Mouse (Mus musculus) kidney, adult 11 months (tissue): ENCODE results near the gene Ptges2.

Experiments
- DNase-seq: peaks from one replicate; pipeline ENCODE4 v3.0.0; 2022

Gene Ptges2

DNA sequence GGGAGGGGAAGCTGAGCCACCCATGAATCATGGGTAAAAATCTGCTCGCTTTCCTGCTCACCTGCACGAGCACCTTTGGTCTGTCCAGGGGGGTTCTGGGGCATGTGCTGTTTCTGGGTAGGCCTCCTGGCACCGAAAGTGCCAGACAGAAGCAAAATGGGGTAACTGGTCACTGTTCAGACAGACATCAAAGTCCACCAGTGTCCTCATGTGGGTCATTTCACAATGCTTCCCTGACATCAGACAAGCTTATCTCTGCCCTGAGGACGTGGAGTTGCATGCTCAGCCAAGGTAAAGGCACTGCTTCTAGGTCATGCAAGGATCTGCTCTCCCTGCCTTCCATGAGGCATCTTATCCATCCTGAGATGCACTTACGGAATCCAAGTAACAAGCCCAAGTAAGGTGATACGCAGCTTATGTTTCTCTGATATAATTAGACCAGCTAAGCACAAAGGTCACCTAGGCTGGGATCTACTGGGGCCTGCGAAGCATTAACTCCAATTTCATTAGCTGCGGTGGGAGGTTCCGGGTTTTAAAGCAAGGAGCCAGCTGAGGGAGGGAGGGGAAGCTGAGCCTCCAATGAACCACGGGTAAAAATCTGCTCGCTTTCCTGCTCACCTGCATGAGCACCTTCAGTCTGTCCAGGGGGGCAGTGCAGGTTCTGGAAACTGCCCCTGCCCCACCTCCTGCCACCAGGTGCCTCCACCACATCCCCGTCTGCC lies 22.9 kb downstream of the Ptges2 start:
- peak; percentile 82 for DNase-seq

GRCm38 (mm10) chr2:32419359-32419758 lies 23.7 kb downstream of the Ptges2 start:
- peak; percentile 94 for DNase-seq

GRCm38 (mm10) chr2:32420066-32420608 lies 24.4 kb downstream of the Ptges2 start:
- no peak for DNase-seq

DNA sequence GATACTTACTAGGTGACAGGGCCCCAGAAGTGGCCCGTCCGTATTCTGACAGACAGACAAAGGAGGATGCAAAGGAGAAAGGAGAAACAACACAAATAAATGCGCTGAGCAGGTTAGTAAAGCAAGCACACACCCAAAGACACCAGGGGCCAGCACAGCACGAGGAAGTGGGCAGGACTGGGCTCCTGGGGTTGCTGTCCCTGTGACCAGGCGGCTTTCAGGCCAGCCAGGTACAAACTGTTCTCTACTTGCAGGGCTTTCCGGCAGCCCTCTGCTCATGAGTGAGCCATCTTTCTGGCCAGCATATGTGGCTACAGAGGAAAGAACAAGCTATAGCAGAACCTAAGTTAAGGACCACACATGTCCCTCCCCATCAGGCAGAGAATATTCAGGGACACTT lies 25.0 kb downstream of the Ptges2 start:
- DNase-seq: no peak

GRCm38 (mm10) chr2:32421851-32422251 lies 26.2 kb downstream of the Ptges2 start:
- DNase-seq: peak; percentile 89

GRCm38 (mm10) chr2:32423481-32424331 lies 28.0 kb downstream of the Ptges2 start:
- DNase-seq: peak; percentile 95

- DNase-seq: no peak
Observed at GRCm38 (mm10) chr2:32424796-32425195, 29.1 kb downstream of the Ptges2 start.

DNA sequence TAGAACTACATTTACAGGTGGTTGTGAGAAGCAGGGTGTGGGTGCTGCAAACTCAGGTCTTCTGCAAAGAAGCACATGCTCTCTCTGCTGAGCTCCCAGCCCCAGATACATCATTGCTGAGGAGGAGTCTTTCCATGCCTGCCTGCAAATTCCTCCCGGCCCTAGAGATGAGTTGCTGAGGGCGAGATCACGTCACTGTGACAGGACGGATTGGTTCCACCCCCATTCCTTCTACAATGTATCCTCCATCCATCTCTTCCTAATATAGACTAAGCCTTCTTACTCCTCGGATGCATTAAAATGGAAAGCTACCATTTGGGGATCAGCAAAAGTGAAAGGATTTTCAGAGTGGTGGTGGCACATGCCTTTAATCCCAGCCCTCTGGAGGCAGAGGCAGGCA lies 29.9 kb downstream of the Ptges2 start:
- no peak for DNase-seq

DNA sequence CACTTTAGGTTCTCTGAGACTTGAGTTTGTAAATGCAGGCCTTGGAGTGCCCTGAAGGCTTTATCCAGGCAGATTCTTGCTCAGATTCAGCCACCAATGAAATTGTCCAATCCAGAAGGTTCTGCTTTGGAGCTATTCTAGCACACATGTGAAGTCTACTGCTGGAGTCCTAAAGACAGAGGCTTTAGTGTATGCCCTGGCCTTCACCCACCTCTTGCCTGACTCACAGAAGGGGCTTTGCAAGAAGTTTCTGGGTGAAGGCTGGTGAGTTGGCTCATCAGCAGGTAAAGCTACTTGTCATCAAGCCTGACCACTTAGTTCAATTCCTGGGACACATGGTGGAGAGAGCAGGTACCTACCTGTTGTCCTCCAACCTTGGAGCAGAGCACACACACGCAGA lies 30.4 kb downstream of the Ptges2 start:
- DNase-seq: no peak

DNA sequence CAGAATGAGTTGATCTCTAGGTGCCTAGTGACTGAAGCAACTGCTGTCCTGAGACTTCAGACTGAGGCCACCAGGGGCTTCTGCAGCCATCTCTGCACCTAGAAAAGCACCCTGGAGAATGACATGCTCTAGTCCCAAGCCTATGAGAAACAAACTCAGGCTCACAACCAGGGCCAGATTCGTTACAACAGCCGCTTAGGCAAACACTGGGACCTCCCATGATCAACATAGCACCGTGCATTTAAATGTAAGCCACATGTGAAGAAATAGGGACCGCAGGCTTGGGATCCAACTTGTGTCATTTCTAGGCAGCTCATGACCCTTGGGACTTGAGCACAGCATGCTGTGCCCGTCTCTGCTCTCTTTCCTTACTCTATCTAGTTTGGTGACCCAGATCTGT lies 32.0 kb downstream of the Ptges2 start:
- no peak for DNase-seq

GRCm38 (mm10) chr2:32428262-32428722 lies 32.6 kb downstream of the Ptges2 start:
- no peak for DNase-seq

DNA sequence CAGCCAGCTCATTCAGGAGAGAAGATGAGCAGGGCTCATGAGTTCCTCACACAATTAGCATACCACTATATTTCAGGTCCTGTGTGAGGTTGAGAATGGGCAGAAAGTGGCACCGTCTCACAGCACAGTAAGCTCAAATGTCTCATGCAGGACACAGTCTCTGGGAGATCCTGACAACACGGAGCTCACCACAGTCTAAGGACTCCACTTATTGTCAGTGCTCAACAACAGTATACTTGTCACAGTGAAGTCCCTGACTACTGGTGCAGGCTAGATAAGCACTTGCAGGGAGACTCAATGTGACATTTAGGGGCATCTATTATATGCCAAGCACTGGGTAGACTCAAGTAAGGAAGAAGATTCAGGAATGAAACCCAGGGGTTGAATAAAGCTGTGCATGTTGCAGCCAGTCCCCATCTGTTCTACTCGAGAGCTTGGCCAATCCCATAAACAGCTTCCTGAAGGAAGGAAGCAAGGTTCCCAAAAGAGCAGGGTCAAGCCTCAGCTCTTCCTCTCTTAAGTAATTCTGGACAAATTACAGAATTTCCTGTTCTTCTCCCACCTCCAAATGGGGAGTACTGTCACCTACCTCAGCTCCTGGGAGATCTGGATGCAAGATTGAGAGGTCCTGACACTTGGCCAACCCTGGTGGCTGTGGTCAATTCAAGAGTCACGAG lies 33.7 kb downstream of the Ptges2 start:
- no peak for DNase-seq

GRCm38 (mm10) chr2:32430701-32431676 lies 35.3 kb downstream of the Ptges2 start:
- DNase-seq: peak; percentile 77

DNA sequence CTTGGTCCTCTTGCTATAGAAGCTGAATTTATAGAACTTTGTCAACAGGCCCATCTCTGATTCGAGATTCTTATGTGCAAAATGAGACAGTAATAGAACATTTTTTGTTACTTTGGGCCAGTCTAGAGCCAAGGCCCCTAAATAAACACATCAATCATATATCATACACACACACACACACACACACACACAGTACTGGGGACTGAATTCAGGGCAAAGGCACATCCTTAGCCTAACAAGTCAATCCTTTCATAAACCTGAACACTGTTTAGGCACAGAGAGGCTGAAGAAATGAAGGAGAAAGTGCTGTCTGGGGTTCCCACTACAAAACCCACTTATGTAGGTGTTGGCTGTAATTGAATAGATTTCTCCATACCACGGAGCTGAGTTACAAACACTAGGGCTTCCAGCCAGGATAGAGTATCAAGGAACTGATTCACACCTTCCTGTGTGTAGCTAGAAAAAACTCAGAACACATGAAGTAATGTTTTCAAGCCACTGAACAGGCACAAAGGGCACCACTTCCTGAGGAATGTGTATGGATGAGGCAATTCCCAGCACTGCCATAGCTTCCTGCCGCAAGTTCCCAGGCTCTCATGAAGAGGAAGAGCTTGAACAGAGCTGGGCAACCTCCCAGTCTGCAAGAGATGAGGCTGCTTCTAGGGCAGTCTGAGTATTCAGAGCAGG lies 41.1 kb downstream of the Ptges2 start:
- peak; percentile 50 for DNase-seq

DNA sequence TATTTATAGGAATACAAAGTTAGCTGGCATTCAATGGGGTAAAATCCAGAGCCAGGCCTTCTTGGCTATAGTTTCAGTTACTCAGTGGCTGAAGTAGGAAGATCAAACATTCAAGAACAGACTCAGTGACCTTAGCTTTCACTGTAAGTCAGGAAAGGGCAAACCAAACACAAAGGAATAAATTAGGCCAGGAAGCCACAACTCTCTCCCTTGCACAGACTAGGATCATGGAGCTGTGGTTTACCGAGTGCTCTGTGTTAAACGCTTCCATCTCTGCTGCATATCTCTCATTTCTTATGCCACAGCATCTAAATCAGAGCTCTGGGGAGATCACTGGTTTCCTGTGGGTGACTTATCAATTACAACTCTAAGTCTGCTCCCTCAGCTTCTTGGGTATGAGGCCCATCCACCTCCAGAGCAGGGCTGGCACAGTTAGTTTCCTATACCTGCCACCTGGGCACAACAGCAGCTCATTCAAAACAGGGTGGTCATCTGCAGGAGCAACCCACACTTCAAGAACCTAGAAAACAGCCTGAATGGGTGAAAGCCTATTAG lies 42.0 kb downstream of the Ptges2 start:
- no peak for DNase-seq

DNA sequence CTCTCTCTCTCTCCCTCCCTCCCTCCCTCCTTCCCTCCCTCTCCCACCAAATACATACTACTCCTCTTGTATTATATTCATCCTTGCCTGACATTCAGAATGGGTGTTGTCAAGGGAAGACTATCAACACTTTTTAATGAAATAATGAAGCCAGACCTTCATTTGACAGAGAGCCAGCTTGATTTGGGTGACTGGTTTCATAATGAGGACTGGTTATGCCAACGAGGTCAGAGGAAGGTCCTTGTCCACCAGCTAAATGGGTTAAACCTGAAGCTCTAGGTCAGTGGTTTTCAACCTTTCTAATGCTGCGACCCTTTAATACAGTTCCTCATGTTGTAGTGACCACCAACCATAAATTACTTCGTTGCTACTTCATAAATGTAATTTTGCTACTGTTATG lies 43.0 kb downstream of the Ptges2 start:
- no peak for DNase-seq

DNA sequence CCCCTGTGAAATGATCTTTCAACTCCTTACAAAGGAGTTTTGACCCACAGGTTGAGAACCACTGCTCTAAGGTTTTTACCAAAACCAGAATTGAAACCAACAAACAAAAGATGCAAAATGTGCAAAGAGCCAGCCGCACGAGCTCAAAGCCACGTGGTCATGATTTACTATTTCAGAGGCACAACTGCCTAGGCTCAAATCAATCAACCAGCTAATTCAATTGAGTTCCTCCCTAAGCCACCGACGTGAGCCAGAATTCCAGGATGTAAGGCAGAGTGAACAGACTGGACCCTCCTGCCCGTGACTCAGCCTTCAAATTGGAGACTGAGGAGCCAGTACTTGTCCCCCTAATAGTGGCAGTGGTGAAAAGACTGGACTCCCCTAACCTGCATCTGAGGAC lies 43.5 kb downstream of the Ptges2 start:
- DNase-seq: no peak

- no peak for DNase-seq
Observed at GRCm38 (mm10) chr2:32440164-32440563, 44.5 kb downstream of the Ptges2 start.

- no peak for DNase-seq
Observed at GRCm38 (mm10) chr2:32440632-32441031, 44.9 kb downstream of the Ptges2 start.

DNA sequence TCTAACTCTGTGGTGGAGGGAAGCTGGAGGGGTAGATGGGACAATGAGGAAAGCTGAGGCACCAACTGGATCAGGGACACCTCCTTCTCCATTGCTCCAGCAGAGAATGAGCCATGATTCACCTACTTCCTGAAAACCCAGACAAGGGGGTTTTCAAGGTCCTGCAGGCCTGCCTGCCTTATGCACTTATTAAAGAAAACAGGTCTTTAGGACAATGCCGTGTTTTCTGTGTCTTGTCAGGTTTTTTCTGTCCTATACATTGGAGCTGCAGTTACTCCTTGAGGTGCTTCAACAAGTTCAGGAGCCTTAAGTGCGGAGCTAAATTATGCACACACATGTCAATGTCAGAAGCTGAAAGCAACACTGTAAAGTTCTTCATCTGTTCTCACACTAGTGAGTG lies 45.9 kb downstream of the Ptges2 start:
- no peak for DNase-seq

DNA sequence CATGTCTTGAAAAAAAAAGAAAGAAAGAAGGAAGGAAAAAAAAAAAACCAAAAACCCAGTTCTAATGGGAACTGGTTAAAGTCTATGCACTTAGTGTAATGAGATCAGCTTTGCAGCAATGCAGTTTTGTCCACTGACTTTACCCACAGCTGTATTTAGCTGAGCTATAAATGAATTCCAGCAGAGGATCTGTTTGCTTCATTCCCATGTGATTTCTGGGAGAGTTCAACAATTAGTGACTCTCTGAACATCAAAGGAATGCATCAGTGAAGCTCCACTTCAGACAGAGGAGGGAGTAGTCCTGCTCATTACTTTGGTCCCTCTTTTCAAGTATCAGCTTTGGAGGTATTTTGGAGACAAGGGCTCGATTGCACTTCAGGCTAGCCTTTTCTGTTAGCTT lies 49.8 kb downstream of the Ptges2 start:
- DNase-seq: no peak
